Mouse (Mus musculus): ENCODE data around the gene Agbl3.

- TF ChIP-seq CTCF (IDR thresholded peaks at IDR 0.05; ENCODE audit: insufficient read depth, low read depth, low read length), result no peak
- no peak for TF ChIP-seq POLR2A (IDR thresholded peaks at IDR 0.05; ENCODE audit: insufficient read depth, low read depth, low read length)
Observed at GRCm38 (mm10) chr6:34777094-34777493, 3.1 kb upstream of the Agbl3 start.
